Mouse (Mus musculus) intestine, embryonic 14.5 days (tissue): ENCODE data around the gene Megf11. TPM values are rescaled to one million over a fixed set of nuclear protein-coding genes. Genes with fewer than 3 reads are reported as not detected.
"Not testable (repeated sequence)": the region's sequence is repeated elsewhere in the genome, so short reads cannot be mapped to it uniquely, and the experiment has no call there.

Source experiments
- ATAC-seq: fragments of 200-750 bp; cut with Nextera tagmentation; replicated peaks from 2 replicates; pipeline ENCODE4 v1.8.0; 2017; ENCODE audit warnings: low read depth, moderate number of reproducible peaks, moderate TSS enrichment, moderate library complexity; ENCODE audit not compliant: low FRiP score, low TSS enrichment
- DNase-seq: peaks from one replicate; pipeline ENCODE4 v3.0.0-alpha.2; 2018; ENCODE audit warnings: low spot score
- H3K27ac ChIP-seq: fragments of 300-500 bp; sonication (generic); 2 replicates; pipeline ENCODE4 v1.5.1; 2014; ENCODE audit warnings: low read depth, mild to moderate bottlenecking, control low read depth
- H3K27me3 ChIP-seq: fragments of 300-500 bp; sonication (generic); replicated peaks from 2 replicates; pipeline ENCODE4 v1.6.1; 2014; ENCODE audit warnings: low read length, control low read depth; ENCODE audit not compliant: control insufficient read depth, insufficient read depth
- H3K36me3 ChIP-seq: fragments of 300-500 bp; sonication (generic); 2 replicates; pipeline ENCODE4 v1.6.1; 2014; ENCODE audit warnings: low read length, control low read depth; ENCODE audit not compliant: control insufficient read depth, insufficient read depth
- H3K4me1 ChIP-seq: fragments of 300-500 bp; sonication (generic); replicated peaks from 2 replicates; pipeline ENCODE4 v1.6.1; 2014; ENCODE audit warnings: low read length, control low read depth, mixed read lengths; ENCODE audit not compliant: control insufficient read depth, insufficient read depth
- H3K4me2 ChIP-seq: fragments of 300-500 bp; sonication (generic); 2 replicates; pipeline ENCODE4 v1.6.1; 2014; ENCODE audit warnings: low read length
- H3K4me3 ChIP-seq: fragments of 300-500 bp; sonication (generic); 2 replicates; pipeline ENCODE4 v1.5.1; 2014; ENCODE audit warnings: low read depth, low read length, control low read depth, mixed read lengths
- H3K9ac ChIP-seq: fragments of 300-500 bp; sonication (generic); 2 replicates; pipeline ENCODE4 v1.6.1; 2014; ENCODE audit warnings: mild to moderate bottlenecking, low read length
- H3K9me3 ChIP-seq: fragments of 300-500 bp; sonication (generic); 2 replicates; pipeline ENCODE4 v1.6.1; 2016; ENCODE audit warnings: low read length, control low read depth; ENCODE audit not compliant: control insufficient read depth
- WGBS: fragments of 180-500 bp; shearing (Covaris S2); extraction: QIAGEN DNeasy Blood & Tissue Kit; methylation state at CpG from one replicate; pipeline ENCODE4 v1.1.7; 2014; 5-methylcytosine and 5-hydroxymethylcytosine counted together
- polyA plus RNA-seq: library from polyadenylated mRNA; unstranded; fragments of >200 nt; fragmentation: Nextera tagmentation; extraction: Ambion mirVana; gene quantifications from 2 replicates; pipeline ENCODE4 v1.2.1, GENCODE M21; 2014

Megf11 gene
- polyA plus RNA-seq, 1 experiment from 2014 or later = 1.1 TPM

DNA sequence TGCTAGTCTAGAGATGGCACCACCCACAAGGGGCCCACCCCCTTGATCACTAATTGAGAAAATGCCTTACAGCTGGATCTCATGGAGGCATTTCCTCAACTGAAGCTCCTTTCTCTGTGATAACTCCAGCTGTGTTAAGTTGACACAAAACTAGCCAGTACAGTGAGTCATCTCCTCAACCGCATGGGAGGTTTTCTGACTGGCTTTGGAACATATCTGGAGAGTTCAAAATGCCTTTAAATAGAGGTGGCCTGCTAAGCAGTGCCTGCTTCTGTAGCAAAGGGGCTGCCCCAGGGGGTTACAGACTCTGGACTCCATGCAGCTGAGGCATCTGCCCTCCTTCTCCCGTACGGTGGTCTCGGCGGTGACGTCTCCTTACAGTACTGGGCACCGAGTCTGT is 92.0 kb downstream of the Megf11 start:
- not testable (repeated sequence) for H3K4me1 ChIP-seq, DNase-seq, H3K9me3 ChIP-seq, H3K36me3 ChIP-seq, H3K4me2 ChIP-seq, H3K4me3 ChIP-seq, H3K9ac ChIP-seq, H3K27me3 ChIP-seq, H3K27ac ChIP-seq, ATAC-seq
- WGBS = 76% methylated on average over 7 of the region's 7 CpGs

DNA sequence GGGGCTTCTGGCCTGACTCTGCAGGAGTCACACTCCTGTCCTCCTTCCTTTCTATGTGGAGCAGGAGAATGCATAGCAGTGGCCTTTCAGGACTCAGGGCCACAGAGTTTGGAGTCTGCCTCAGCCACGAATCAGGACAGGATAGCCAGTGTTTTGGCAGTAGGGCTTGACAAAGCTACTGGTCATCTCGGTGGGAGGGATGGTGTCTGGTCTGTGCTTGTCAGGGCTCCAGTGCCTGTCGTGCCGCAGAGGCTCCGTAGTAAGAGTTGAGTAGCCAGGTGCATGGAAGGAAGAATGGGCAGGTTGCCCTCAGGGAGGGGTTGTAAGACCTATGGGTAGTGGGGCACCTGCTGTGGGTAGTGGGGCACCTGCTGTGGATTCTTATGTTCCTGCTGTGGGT is 96.7 kb downstream of the Megf11 start:
- DNase-seq (no peak), ATAC-seq (no peak)
- no peaks in the 10 kb centered on the region for H3K27me3 ChIP-seq
- no peaks in the 10 kb centered on the region for H3K9me3 ChIP-seq
- H3K36me3 ChIP-seq = no peaks in the 10 kb centered on the region
- H3K4me2 ChIP-seq = no peak overlapping the region
- no peak overlapping the region for H3K4me3 ChIP-seq
- WGBS = 79% methylated on average over 5 of the region's 5 CpGs
- H3K9ac ChIP-seq = no peak overlapping the region
- H3K4me1 ChIP-seq = no peaks in the 10 kb centered on the region
- no peak overlapping the region for H3K27ac ChIP-seq

DNA sequence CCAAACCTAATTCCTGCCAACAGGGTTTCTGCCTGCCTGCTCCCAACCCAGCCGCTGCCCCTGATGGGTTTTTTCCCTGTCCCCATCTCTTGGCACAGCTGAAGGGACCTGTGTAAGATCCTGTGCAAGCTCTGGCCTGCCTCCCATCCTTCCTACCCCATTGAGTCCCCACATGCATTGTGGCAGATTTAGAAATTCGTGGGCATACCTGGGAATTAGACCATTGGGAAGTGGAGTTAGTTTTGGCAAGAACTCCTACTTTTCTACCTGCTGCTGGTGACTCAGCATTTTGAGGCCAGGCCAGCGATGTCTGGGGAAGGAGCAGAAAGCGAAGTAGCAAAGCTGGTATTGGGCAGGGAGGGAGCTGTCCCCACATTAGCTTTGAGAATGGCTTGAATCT is 102.0 kb downstream of the Megf11 start:
- WGBS = 58% methylated on average over 4 of the region's 4 CpGs
- H3K36me3 ChIP-seq = no peaks in the 10 kb centered on the region

DNA sequence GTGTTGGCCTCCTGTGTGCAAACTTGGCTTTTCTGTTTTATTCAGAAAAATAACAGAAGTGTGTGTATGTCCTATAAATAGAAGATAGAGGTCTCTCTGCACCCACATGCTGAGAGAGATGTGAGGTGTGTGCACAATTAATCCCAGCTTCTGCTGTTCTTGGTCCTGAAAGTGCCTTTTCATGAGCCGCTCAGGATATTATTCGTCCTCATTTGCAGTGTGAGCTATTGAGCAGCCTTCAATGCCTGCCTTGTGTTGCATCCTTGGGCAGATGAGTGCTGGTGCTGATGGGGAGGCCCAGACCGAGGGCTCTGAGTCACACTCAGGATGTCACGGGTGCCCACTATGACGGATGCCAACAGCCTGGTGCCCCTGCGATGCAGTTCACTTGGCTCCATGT is 109.2 kb downstream of the Megf11 start:
- 86% methylated on average over 6 of the region's 6 CpGs for WGBS
- Histone ChIP-seq H3K4me1 (0 out of 2 replicates have a peak, but pooled peaks cover 4% of the 10 kb centered on the region), H3K9me3 (no peaks in the 10 kb centered on the region), H3K4me3 (no peak overlapping the region), H3K9ac (no peak overlapping the region), H3K27me3 (no peaks in the 10 kb centered on the region), H3K4me2 (no peak overlapping the region), H3K27ac (no peak overlapping the region), H3K36me3 (no peaks in the 10 kb centered on the region)
- ATAC-seq (no peak), DNase-seq (no peak)

More for the DNA sequence above, 102.0 kb downstream of the Megf11 start:
- H3K4me2 ChIP-seq = no peak overlapping the region
- H3K4me1 ChIP-seq = 0 out of 2 replicates have a peak, but pooled peaks cover 4% of the 10 kb centered on the region
- H3K4me3 ChIP-seq = no peak overlapping the region
- no peak overlapping the region for H3K27ac ChIP-seq
- DNase-seq (no peak), ATAC-seq (no peak)
- H3K9me3 ChIP-seq = no peaks in the 10 kb centered on the region
- no peaks in the 10 kb centered on the region for H3K27me3 ChIP-seq
- no peak overlapping the region for H3K9ac ChIP-seq

DNA sequence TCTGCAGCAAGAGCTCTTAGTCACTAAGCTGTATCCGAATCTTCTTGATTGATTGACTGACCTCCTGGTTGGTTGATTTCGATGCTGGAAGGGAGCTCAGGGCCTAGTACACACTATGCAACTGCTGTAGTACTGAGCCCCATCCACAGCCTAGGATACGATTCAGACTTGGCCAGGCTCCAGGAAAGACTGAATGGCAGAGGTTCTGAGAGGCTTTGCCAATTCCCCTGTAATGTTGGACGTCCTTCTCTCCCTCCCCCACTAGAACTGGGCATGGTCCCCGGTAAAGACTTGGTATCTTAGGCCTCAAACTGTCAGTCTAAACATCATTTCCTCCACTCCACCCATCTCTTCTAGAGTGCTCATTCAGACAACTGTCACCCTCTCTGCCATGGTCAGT is 113.5 kb downstream of the Megf11 start:
- Histone ChIP-seq H3K4me2 (no peak overlapping the region), H3K4me3 (no peak overlapping the region)
- ATAC-seq = no peak

DNA sequence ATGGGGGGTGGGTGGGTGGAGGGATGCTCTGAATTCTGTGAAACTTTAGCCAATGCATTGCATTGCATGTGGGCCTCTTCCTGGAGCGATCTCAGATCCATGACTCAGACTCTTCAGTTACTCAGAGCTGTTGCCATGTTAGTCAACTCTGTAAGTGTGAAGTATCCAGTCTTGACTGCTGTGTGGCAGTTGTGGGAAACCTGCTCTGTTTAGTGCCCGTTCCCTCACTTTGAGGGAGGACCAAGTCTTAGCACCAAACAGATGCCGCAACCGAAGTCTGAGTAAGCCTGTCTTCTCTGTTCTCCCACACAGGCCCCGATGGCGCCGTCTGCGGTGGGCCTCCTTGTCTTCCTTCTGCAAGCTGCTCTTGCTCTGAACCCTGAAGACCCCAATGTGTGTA is 115.8 kb downstream of the Megf11 start:
- Histone ChIP-seq H3K4me2 (no peak overlapping the region), H3K4me1 (no peaks in the 10 kb centered on the region), H3K4me3 (no peak overlapping the region), H3K9ac (no peak overlapping the region), H3K36me3 (no peaks in the 10 kb centered on the region), H3K27ac (no peak overlapping the region), H3K9me3 (no peaks in the 10 kb centered on the region), H3K27me3 (no peaks in the 10 kb centered on the region)
- 94% methylated on average over 8 of the region's 8 CpGs for WGBS
- ATAC-seq = no peak
- DNase-seq = no peak

More for the DNA sequence above, 113.5 kb downstream of the Megf11 start:
- 78% methylated on average over 5 of the region's 5 CpGs for WGBS
- Histone ChIP-seq H3K36me3 (no peaks in the 10 kb centered on the region), H3K27ac (no peak overlapping the region), H3K27me3 (no peaks in the 10 kb centered on the region), H3K9ac (no peak overlapping the region), H3K9me3 (no peaks in the 10 kb centered on the region), H3K4me1 (no peaks in the 10 kb centered on the region)
- no peak for DNase-seq

DNA sequence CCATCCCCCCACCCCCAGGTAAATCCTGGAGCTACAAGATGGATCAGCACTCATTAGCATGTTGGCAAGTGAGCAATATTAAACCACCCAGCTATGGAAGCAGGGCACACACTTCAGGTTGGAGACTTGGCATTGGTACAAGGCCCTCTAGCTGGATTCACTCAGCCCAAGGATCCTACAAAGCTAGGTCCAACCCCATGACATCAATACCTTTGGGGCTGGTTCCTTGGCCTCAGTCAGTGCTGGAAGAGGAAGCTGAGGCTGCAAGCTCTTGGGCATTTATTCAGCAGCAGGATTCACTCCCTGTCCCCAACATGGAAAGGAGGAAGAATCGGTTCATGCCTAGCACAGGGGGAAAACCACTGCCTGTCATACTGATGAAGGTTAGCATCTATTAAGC is 118.6 kb downstream of the Megf11 start:
- Histone ChIP-seq H3K4me3 (no peak overlapping the region), H3K27me3 (no peaks in the 10 kb centered on the region), H3K9me3 (no peaks in the 10 kb centered on the region), H3K27ac (no peak overlapping the region), H3K9ac (no peak overlapping the region), H3K4me2 (no peak overlapping the region), H3K36me3 (no peaks in the 10 kb centered on the region), H3K4me1 (no peaks in the 10 kb centered on the region)
- no peak for ATAC-seq
- DNase-seq = no peak
- 95% methylated on average over 1 of the region's 1 CpGs for WGBS

DNA sequence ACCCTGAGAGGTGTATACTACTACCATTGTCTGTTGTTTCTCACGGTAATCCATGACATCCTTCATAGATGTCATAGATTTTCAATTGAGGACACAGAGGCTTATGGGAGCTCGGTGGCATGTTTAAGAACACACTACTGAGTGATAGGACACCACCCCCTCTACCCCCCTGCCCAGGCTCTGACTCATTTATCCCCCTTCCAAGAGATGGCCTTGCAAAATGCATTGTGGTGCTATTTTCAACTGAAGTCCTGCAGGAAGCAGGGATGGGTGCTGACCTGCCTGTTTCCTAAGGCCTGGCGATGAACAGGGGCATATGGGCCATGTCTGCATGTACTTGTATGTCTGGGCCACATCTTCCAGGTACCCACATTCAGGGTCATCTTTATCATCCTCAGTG is 119.0 kb downstream of the Megf11 start:
- Histone ChIP-seq H3K4me2 (no peak overlapping the region), H3K9ac (no peak overlapping the region), H3K4me1 (no peaks in the 10 kb centered on the region), H3K27ac (no peak overlapping the region), H3K36me3 (no peaks in the 10 kb centered on the region), H3K27me3 (no peaks in the 10 kb centered on the region), H3K4me3 (no peak overlapping the region), H3K9me3 (no peaks in the 10 kb centered on the region)
- DNase-seq (no peak), ATAC-seq (no peak)
- 77% methylated on average over 3 of the region's 3 CpGs for WGBS

DNA sequence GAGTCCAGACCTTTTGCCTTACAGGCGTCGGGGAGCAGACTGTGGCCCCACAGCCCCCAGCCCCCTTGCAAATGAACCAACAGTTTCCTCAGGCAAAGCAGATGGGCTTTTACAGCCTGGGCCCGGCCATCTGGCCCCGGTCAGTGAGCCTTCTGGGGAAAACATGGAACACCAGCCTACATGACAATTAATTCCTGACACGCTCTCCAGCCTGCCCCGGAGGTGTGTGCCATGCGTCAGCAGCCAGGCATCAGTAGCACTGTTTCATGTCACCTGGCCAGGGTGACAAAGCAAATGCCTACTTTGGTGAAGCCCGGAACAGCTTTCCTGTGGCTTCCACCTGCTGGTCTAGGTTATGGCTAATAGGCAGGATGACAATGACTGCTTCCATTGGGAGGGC is 119.5 kb downstream of the Megf11 start:
- H3K4me3 ChIP-seq = no peak overlapping the region
- 59% methylated on average over 8 of the region's 8 CpGs for WGBS
- H3K9me3 ChIP-seq = no peaks in the 10 kb centered on the region
- H3K9ac ChIP-seq = no peak overlapping the region
- H3K27ac ChIP-seq = no peak overlapping the region
- H3K4me1 ChIP-seq = no peaks in the 10 kb centered on the region
- H3K36me3 ChIP-seq = no peaks in the 10 kb centered on the region
- ATAC-seq (no peak), DNase-seq (no peak)
- H3K4me2 ChIP-seq = no peak overlapping the region
- H3K27me3 ChIP-seq = no peaks in the 10 kb centered on the region
